20 mouse cellular contexts compared by ENCODE assay signal in the genomic region with DNA sequence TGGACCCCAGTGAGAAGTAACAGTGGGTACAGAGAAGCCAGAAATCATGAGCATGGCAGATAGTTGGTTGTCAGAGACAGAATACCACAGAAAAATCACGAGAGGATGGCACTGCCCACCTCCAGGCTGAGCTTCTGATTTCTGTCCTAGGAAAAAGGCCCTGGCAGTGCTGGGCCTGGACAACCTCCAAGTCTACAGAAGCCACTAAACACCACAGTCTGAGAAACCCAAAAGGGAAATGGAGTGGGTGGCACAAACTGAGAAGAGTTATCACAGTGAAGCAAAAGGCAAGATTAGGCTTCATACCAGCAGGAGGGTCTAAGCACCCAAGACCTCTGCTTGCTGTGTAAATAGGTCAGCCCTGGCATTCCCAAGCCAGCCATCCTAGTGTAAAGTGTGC. TPM values are rescaled to one million over a fixed set of nuclear protein-coding genes. Genes with fewer than 3 reads are reported as not detected.
DNase-seq lines count a peak whose midpoint lies in the region; ATAC-seq lines count a peak whose summit lies in the region.
"Had no signal": no experiment of that assay in that cellular context is flagged by ENCODE, and none has a peak within 500 bp of the region (broad histone marks: within the 10 kb centered on the region; RNA-seq: fewer than 3 reads in every experiment).

No protein-coding gene starts in this region.

- DNase-seq in frontal cortex, adult 2 months (ENCODE audit: extremely low spot score in 1 of 2, low spot score in 1 of 2): peak; percentile 56 to 79
- no peak for DNase-seq in frontal cortex, postnatal 25 days (ENCODE audit: low spot score in 2 of 2)
- peak; percentile 30 to 58 for DNase-seq in left cerebral cortex, postnatal 14 days (ENCODE audit: low spot score in 2 of 2)
- no peak for DNase-seq in left cerebral cortex, postnatal 10 days (ENCODE audit: extremely low spot score in 1 of 2, low spot score in 2 of 2)
- DNase-seq in ES-CJ7 (ENCODE audit: low read depth, low spot score): peak; percentile 45
- DNase-seq in left cerebral cortex, postnatal 36 days (ENCODE audit: low spot score in 2 of 2): peak; percentile 44 to 63
- DNase-seq: adrenal gland, adult 8-10 months; cerebellum, adult 11-12 months; heart, adult 2 months; heart, postnatal 10 days; kidney, adult 9 months; kidney, postnatal 10 days; thymus, postnatal 4 days had no signal

- intact Hi-C loops in left cerebral cortex, postnatal 14 days (cut with DNase I): loop anchor here (5.0 kb wide), 1 partner anchor 66 kb away; no protein-coding TSS in a partner anchor
- intact Hi-C loops in left cerebral cortex, postnatal 10 days (cut with DNase I): loop anchor here (10.0 kb wide), 1 partner anchor 72 kb away; no protein-coding TSS in a partner anchor
- intact Hi-C loops in left cerebral cortex, postnatal 36 days (cut with DNase I): no loop called here

- no peak for ATAC-seq in cerebellum, adult (ENCODE audit: insufficient number of reproducible peaks, low FRiP score, low TSS enrichment)
- ATAC-seq: forebrain, embryonic 16.5 days; intestine, postnatal 0 days; midbrain, embryonic 15.5 days had no signal

RNA-seq across cellular contexts. Expression of gene Cobl, which starts 1.8 kb away (rescaled TPM):
- polyA plus RNA-seq in frontal cortex, adult 2 months (2012; rRNA removed): 33.1 and 36.6 TPM in 2 replicates
- 10 to 100 TPM; 69.5 to 77.8 TPM for total RNA-seq in left cerebral cortex, postnatal 14 days (2021)
- total RNA-seq in left cerebral cortex, postnatal 10 days (2021): 10 to 100 TPM; 46.0 to 50.0 TPM
- 100 to 1,000 TPM; 104 to 125 TPM for total RNA-seq in left cerebral cortex, postnatal 36 days (2021)
- total RNA-seq: common myeloid progenitor, adult 5-6 weeks; hematopoietic stem cell, adult 5-6 weeks; megakaryocyte progenitor cell, adult 5-6 weeks had no signal

Comparison
In these comparisons a context has a peak if more than half of its experiments do, and no peak if none do; other contexts are left out.
1. DNase-seq: peak in frontal cortex, adult 2 months (2 of 2), left cerebral cortex, postnatal 14 days (2 of 2), ES-CJ7 (single experiment) and left cerebral cortex, postnatal 36 days (2 of 2); none in frontal cortex, postnatal 25 days (0 of 2) and left cerebral cortex, postnatal 10 days (0 of 2).